Mouse (Mus musculus) spleen, adult 2 months (tissue): Measurements from ENCODE around the gene Lyst. TPM values are rescaled to one million over a fixed set of nuclear protein-coding genes. Genes with fewer than 3 reads are reported as not detected.
"Not testable (repeated sequence)": the region's sequence is repeated elsewhere in the genome, so short reads cannot be mapped to it uniquely, and the experiment has no call there.

Experiments used
- DNase-seq, 2 experiments: peaks; one replicate each; pipeline versions ENCODE4 v3.0.0 to v3.0.0-alpha.2; 2012 to 2021; ENCODE audit warnings: low spot score in 2 of 2, low read depth in 1 of 2
- H3K27ac ChIP-seq: fragments of 200-500 bp; 2 replicates; pipeline ENCODE4 v1.5.1; 2012; ENCODE audit warnings: low read length, inconsistent platforms; ENCODE audit not compliant: insufficient read depth
- H3K27me3 ChIP-seq: fragments of 200-500 bp; 2 replicates; pipeline ENCODE4 v1.6.1; 2012; ENCODE audit warnings: mild to moderate bottlenecking, moderate library complexity, low read length, inconsistent platforms; ENCODE audit not compliant: control insufficient read depth, insufficient read depth
- H3K36me3 ChIP-seq: fragments of 200-500 bp; 2 replicates; pipeline ENCODE4 v1.6.1; 2012; ENCODE audit warnings: mild to moderate bottlenecking, low read length, inconsistent platforms; ENCODE audit not compliant: control insufficient read depth, insufficient read depth
- H3K4me1 ChIP-seq: fragments of 200-500 bp; 2 replicates; pipeline ENCODE4 v1.6.1; 2011; ENCODE audit warnings: inconsistent platforms; ENCODE audit not compliant: control insufficient read depth, insufficient read depth, insufficient read length
- H3K4me3 ChIP-seq: fragments of 200-500 bp; 2 replicates; pipeline ENCODE4 v1.5.1; 2011; ENCODE audit warnings: mild to moderate bottlenecking, inconsistent platforms; ENCODE audit not compliant: insufficient read depth, insufficient read length; ENCODE audit errors: extremely low read depth
- CTCF ChIP-seq: fragments of 200-500 bp; IDR thresholded peaks from 2 replicates; pipeline ENCODE4 v1.5.1; 2011; ENCODE audit warnings: mild to moderate bottlenecking, inconsistent platforms; ENCODE audit not compliant: insufficient read depth, insufficient read length, insufficient replicate concordance; ENCODE audit errors: extremely low read depth
- POLR2A ChIP-seq: fragments of 200-500 bp; IDR thresholded peaks from 2 replicates; pipeline ENCODE4 v1.6.1; 2011; ENCODE audit warnings: low read depth, low read length, inconsistent platforms
- WGBS: fragments of 180-500 bp; shearing (Covaris S2); methylation state at CpG from one replicate; pipeline ENCODE4 v1.1.7; 2018; 5-methylcytosine and 5-hydroxymethylcytosine counted together
- polyA plus RNA-seq: library from polyadenylated mRNA; depleted of rRNA; stranded (reverse); fragments of >200 nt; gene quantifications from 2 replicates; pipeline ENCODE4 v1.2.3, GENCODE M21; 2012

Lyst gene
- polyA plus RNA-seq, 1 experiment, result 11.3 TPM

DNA sequence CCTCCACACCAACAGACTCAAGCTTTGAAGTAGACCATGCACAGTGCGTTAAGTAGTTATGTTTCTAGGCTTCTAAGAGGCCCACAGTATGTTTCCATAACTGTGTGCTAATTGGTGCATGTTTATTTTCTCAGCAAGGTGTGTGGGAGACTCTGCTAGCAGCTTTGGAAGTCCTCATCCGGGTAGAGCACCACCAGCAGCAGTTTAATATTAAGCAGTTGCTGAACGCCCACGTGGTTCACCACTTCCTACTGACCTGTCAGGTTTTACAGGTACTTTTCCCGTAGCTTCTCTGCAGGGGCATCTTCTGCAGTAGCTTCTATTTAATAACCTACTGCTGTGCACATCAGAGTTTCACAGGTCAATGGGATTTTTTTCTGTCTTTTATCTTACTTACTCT is 80.5 kb downstream of the Lyst start:
- no peak for DNase-seq
- TF ChIP-seq CTCF, result no peak
- TF ChIP-seq POLR2A, result no peak
- H3K4me3 ChIP-seq, result no peak overlapping the region
- H3K4me1 ChIP-seq, result no peaks in the 10 kb centered on the region
- 63% methylated on average over 5 of the region's 5 CpGs for WGBS
- no peak overlapping the region for H3K27ac ChIP-seq
- H3K27me3 ChIP-seq, result no peaks in the 10 kb centered on the region
- H3K36me3 ChIP-seq, result peaks cover 20% of the 10 kb centered on the region

DNA sequence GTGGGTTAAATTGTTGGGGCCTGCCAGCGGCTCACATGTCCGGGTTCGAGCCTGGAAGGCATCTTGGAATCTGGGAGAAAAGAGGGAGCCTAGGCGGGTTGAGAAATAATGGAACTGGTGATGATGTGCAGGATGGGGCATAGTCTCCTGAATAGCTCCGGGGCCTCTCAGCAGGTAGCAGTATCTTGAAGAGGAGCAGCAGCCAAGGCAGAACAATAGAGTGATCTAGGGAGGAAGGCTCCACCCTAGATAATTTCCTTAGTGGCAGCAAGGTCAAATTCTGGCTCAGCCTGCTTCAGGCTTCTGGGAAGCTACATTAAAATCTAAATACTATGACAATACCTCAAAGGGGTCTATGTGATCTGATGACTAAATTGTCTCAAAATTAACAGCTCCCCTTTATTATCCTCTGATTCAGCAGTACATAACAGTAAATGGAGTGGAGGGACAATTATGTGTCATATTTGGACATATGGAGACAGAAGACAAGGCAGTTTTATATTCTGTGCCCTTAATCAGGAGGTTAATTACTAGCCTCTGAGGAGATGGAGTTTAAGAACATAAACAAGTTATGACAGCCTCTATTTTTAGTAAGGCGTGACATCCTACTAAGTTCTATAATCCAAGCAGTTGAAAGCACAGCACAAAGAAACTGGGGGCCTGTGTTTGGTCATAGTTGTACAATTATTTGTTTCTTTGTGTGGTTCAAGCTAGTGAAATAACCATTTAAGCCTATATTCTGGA is 81.6 kb downstream of the Lyst start:
- Histone ChIP-seq H3K4me1 (no peaks in the 10 kb centered on the region), H3K27me3 (no peaks in the 10 kb centered on the region), H3K27ac (no peak overlapping the region), H3K36me3 (peaks cover 22% of the 10 kb centered on the region), H3K4me3 (no peak overlapping the region)
- TF ChIP-seq CTCF, result no peak
- TF ChIP-seq POLR2A, result no peak
- 84% methylated on average over 6 of the region's 6 CpGs for WGBS
- DNase-seq, result no peak

DNA sequence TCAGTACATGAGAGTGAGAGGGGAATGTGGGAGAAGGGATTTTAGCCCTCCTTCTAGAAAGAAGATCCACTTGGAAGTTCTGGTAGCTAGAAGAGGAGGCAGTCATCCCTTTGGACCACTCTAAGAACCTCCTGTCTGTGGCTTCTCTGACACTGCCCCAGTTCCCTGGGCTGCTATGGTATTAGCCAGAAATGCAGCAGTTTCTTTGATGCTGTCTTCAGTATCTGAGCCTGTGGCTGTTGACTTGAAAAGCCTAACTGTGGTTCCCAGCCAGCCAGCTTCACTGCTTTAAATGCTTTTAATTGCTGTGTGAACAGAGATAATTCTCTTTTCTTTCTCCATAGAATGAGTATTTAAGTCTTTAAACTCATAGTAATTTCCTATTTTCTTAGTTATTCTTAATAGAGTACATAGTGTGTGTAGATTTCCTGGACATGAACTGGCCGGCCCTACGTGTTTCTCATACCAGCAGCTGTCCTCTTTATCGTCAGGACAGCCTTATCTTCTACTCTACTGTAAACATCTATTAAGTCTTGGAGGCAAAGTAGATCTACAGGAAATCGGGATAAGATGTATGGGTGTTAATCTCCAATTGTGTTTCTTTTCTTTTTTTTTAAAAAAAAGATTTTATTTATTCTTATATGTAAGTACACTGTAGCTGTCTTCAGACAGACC is 84.6 kb downstream of the Lyst start:
- WGBS, result 93% methylated on average over 4 of the region's 4 CpGs
- Histone ChIP-seq H3K27me3 (no peaks in the 10 kb centered on the region), H3K4me1 (no peaks in the 10 kb centered on the region), H3K4me3 (no peak overlapping the region), H3K36me3 (peaks cover 32% of the 10 kb centered on the region), H3K27ac (no peak overlapping the region)
- no peak for DNase-seq
- TF ChIP-seq CTCF (no peak), POLR2A (no peak)

DNA sequence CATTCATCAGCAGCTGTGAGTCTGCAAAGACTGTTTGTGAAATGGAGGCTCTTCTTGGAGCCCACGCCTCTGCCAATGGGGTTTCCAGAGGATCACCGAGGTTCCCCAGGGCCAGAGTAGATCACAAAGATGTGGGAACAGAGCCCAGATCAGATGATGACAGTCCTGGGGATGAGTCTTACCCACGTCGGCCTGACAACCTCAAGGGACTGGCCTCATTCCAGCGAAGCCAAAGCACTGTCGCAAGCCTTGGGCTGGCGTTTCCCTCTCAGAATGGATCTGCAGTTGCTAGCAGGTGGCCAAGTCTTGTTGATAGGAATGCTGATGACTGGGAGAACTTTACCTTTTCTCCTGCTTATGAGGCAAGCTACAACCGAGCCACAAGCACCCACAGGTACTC is 87.7 kb downstream of the Lyst start:
- Histone ChIP-seq H3K36me3 (peaks cover 25% of the 10 kb centered on the region), H3K27me3 (no peaks in the 10 kb centered on the region), H3K4me3 (no peak overlapping the region), H3K27ac (no peak overlapping the region), H3K4me1 (no peaks in the 10 kb centered on the region)
- TF ChIP-seq POLR2A (no peak), CTCF (no peak)
- DNase-seq, result no peak
- WGBS, result 92% methylated on average over 8 of the region's 8 CpGs

DNA sequence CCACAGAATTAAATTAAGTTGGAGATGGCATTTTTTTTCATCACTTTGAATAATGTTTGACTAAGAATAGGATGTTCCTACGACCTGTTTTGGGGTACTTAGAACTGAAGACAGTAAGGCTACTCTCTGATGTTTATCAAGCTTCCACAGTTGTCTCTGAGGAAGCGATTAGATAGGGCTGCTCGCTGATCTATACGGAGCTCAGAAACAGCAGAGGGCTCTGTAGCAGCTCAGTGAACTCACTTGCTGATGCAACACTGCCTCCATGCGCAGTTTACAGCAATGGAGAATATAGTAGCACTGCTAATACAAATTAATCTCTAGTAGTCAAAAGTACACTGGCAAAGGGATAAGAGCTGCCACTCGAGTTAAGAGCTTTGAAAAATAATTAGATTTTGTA is 91.4 kb downstream of the Lyst start:
- 88% methylated on average over 6 of the region's 6 CpGs for WGBS
- no peak for DNase-seq
- H3K36me3 ChIP-seq, result peaks cover 19% of the 10 kb centered on the region
- H3K4me3 ChIP-seq, result no peak overlapping the region
- H3K27me3 ChIP-seq, result no peaks in the 10 kb centered on the region
- H3K27ac ChIP-seq, result no peak overlapping the region
- TF ChIP-seq POLR2A (no peak), CTCF (no peak)
- no peaks in the 10 kb centered on the region for H3K4me1 ChIP-seq

- Histone ChIP-seq H3K4me1 (no peaks in the 10 kb centered on the region), H3K27me3 (no peaks in the 10 kb centered on the region), H3K36me3 (peaks cover 13% of the 10 kb centered on the region; the same call in 1 of the 2 replicates), H3K4me3 (no peak overlapping the region), H3K27ac (no peak overlapping the region)
- TF ChIP-seq POLR2A (no peak), CTCF (no peak)
- no peak for DNase-seq
- 86% methylated on average over 5 of the region's 5 CpGs for WGBS
Measured at GRCm38 (mm10) chr13:13703476-13703875, 113.3 kb downstream of the Lyst start.

- 98% methylated on average over 17 of the region's 17 CpGs for WGBS
- H3K4me1 ChIP-seq, H3K27ac ChIP-seq, H3K27me3 ChIP-seq, H3K4me3 ChIP-seq, DNase-seq, H3K36me3 ChIP-seq: not testable (repeated sequence)
Measured at GRCm38 (mm10) chr13:13721435-13721834, 131.2 kb downstream of the Lyst start.
